Comparison of ENCODE assay signal across 19 mouse cellular contexts in the genomic region with DNA sequence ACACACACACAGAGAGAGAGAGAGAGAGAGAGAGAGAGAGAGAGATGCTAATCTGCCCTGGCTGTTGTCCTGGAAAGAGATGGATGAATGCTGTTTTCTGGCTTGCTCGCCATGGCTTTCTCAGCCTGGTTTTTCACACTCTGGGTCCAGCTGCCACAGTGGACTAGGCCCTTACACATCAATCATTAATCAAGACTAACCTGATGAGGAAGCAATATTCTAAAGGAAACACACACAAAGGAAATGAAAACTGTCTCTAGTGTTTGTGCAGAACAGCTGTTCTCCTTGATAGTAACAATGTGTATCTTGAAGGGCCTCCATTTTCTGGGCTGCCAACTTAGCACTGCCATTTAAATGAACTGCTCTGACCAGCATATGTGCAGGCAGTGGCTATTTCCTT.
DNase-seq lines count a peak whose midpoint lies in the region; ATAC-seq and TF ChIP-seq lines count a peak whose summit lies in the region.
"Had no signal": no experiment of that assay in that cellular context is flagged by ENCODE, and none has a peak within 500 bp of the region (broad histone marks: within the 10 kb centered on the region; RNA-seq: fewer than 3 reads in every experiment).

No protein-coding gene starts in this region.

- no peaks in the 10 kb centered on the region for H3K36me3 ChIP-seq in kidney, adult 2 months (ENCODE audit: control insufficient read depth, insufficient read depth, low read length)
- H3K36me3 ChIP-seq in kidney, embryonic 16.5 days (ENCODE audit: insufficient read depth, low read length) = no peaks in the 10 kb centered on the region
- no peaks in the 10 kb centered on the region for H3K36me3 ChIP-seq in intestine, embryonic 15.5 days
- H3K36me3 ChIP-seq in kidney, embryonic 15.5 days = no peaks in the 10 kb centered on the region
- H3K36me3 ChIP-seq: embryonic facial prominence, embryonic 10.5 days; forebrain, embryonic 15.5 days; heart, embryonic 13.5 days had no signal

- 56% methylated on average over 1 of the region's 1 CpGs for WGBS in kidney, adult 2 months
- 73% methylated on average over 1 of the region's 1 CpGs for WGBS in kidney, embryonic 16.5 days
- 48% methylated on average over 1 of the region's 1 CpGs for WGBS in intestine, embryonic 15.5 days
- WGBS in kidney, embryonic 15.5 days = 68% methylated on average over 1 of the region's 1 CpGs

- DNase-seq in kidney, adult 2 months = peak; percentile 76
- DNase-seq in lung, adult 18-20 months = no peak
- no peak for DNase-seq in urinary bladder, postnatal 10 days (ENCODE audit: low spot score)
- DNase-seq: adrenal gland, adult 8-10 months; adrenal gland, postnatal 36 days; cerebellum, adult 2 months; cerebellum, postnatal 10 days; gastrocnemius, postnatal 36 days; heart, adult 11 months; heart, postnatal 36 days had no signal

- H3K9me3 ChIP-seq in kidney, embryonic 16.5 days (ENCODE audit: low read length) = peaks cover 4% of the 10 kb centered on the region; the same call in 1 of the 2 replicates
- H3K9me3 ChIP-seq in intestine, embryonic 15.5 days = 0 out of 2 replicates have a peak, but pooled peaks cover 4% of the 10 kb centered on the region
- no peaks in the 10 kb centered on the region for H3K9me3 ChIP-seq in kidney, embryonic 15.5 days (replicated peaks)
- H3K9me3 ChIP-seq: heart, embryonic 13.5 days had no signal

- H3K27ac ChIP-seq in kidney, adult 2 months (ENCODE audit: insufficient read depth, low read depth, low read length) = peak overlapping the region; percentile 84
- H3K27ac ChIP-seq in kidney, embryonic 16.5 days (ENCODE audit: low read length) = no peak overlapping the region
- peak overlapping the region; percentile 44 for H3K27ac ChIP-seq in intestine, embryonic 15.5 days
- H3K27ac ChIP-seq in kidney, embryonic 15.5 days = peak overlapping the region; percentile 27; the same call in 1 of the 2 replicates
- H3K27ac ChIP-seq: embryonic facial prominence, embryonic 10.5 days; forebrain, embryonic 15.5 days; heart, embryonic 13.5 days had no signal

- H3K9ac ChIP-seq in kidney, embryonic 16.5 days (replicated peaks; ENCODE audit: low read length) = no peak overlapping the region
- H3K9ac ChIP-seq in intestine, embryonic 15.5 days = no peak overlapping the region
- no peak overlapping the region for H3K9ac ChIP-seq in kidney, embryonic 15.5 days
- H3K9ac ChIP-seq: forebrain, embryonic 15.5 days; heart, embryonic 13.5 days had no signal

- no peak overlapping the region for H3K4me3 ChIP-seq in kidney, adult 2 months (ENCODE audit: insufficient read depth, low read depth, low read length)
- no peak overlapping the region for H3K4me3 ChIP-seq in kidney, embryonic 16.5 days (ENCODE audit: low read length)
- no peak overlapping the region for H3K4me3 ChIP-seq in intestine, embryonic 15.5 days (replicated peaks)
- H3K4me3 ChIP-seq in kidney, embryonic 15.5 days (replicated peaks) = no peak overlapping the region
- H3K4me3 ChIP-seq: embryonic facial prominence, embryonic 10.5 days; forebrain, embryonic 15.5 days; heart, embryonic 13.5 days had no signal

- no peak for ATAC-seq in kidney, embryonic 16.5 days (ENCODE audit: low FRiP score, low TSS enrichment)
- ATAC-seq in intestine, embryonic 15.5 days = peak; percentile 57
- ATAC-seq in kidney, embryonic 15.5 days (replicated peaks; ENCODE audit: low FRiP score) = no peak
- ATAC-seq: activated CD4-positive, CD25-positive, alpha-beta regulatory T cell, adult 4 months; forebrain, embryonic 15.5 days; Patski had no signal

- no peak for TF ChIP-seq CTCF in kidney, adult 2 months (conservative IDR thresholded peaks at IDR 0.05; ENCODE audit: insufficient read depth, insufficient read length, low read depth, low read length)

- H3K4me1 ChIP-seq in kidney, adult 2 months (ENCODE audit: control insufficient read depth, insufficient read depth, low read length) = peaks cover 12% of the 10 kb centered on the region; the same call in 1 of the 2 replicates
- peaks cover 7% of the 10 kb centered on the region; the same call in 1 of the 2 replicates for H3K4me1 ChIP-seq in kidney, embryonic 16.5 days (ENCODE audit: insufficient read depth, low read length)
- H3K4me1 ChIP-seq in intestine, embryonic 15.5 days (replicated peaks) = peaks cover 8% of the 10 kb centered on the region
- H3K4me1 ChIP-seq in kidney, embryonic 15.5 days = peaks cover 12% of the 10 kb centered on the region
- H3K4me1 ChIP-seq: forebrain, embryonic 15.5 days had no signal

- no peaks in the 10 kb centered on the region for H3K27me3 ChIP-seq in kidney, adult 2 months (replicated peaks; ENCODE audit: control insufficient read depth, insufficient read depth, low read length)
- no peaks in the 10 kb centered on the region for H3K27me3 ChIP-seq in kidney, embryonic 16.5 days (ENCODE audit: insufficient read depth, low read length)
- H3K27me3 ChIP-seq in intestine, embryonic 15.5 days (replicated peaks) = no peaks in the 10 kb centered on the region
- H3K27me3 ChIP-seq in kidney, embryonic 15.5 days = no peaks in the 10 kb centered on the region
- H3K27me3 ChIP-seq: CH12.LX; forebrain, embryonic 15.5 days; heart, embryonic 13.5 days had no signal

- TF ChIP-seq POLR2A in kidney, adult 2 months (IDR thresholded peaks at IDR 0.05; ENCODE audit: low read depth, low read length) = no peak

- no peak overlapping the region for H3K4me2 ChIP-seq in kidney, embryonic 16.5 days (replicated peaks; ENCODE audit: low read depth, low read length)
- H3K4me2 ChIP-seq in intestine, embryonic 15.5 days (replicated peaks) = no peak overlapping the region
- no peak overlapping the region for H3K4me2 ChIP-seq in kidney, embryonic 15.5 days
- H3K4me2 ChIP-seq: forebrain, embryonic 15.5 days; heart, embryonic 13.5 days had no signal
